Mouse (Mus musculus) layer of hippocampus, adult 18-20 months (tissue): ENCODE measurements around the gene Rnf220. TPM values are rescaled to one million over a fixed set of nuclear protein-coding genes. Genes with fewer than 3 reads are reported as not detected.

Experiments used
- DNase-seq, 2 experiments: peaks; one replicate each; pipeline ENCODE4 v3.0.0; 2022; ENCODE audit warnings: low spot score in 2 of 2
- total RNA-seq, 2 experiments: library from RNA; stranded (reverse); gene quantifications; 2 replicates each; pipeline ENCODE4 v1.2.3; 2021

Rnf220 gene
- total RNA-seq, 2 experiments from 2014 or later = 188 to 194 TPM

DNA sequence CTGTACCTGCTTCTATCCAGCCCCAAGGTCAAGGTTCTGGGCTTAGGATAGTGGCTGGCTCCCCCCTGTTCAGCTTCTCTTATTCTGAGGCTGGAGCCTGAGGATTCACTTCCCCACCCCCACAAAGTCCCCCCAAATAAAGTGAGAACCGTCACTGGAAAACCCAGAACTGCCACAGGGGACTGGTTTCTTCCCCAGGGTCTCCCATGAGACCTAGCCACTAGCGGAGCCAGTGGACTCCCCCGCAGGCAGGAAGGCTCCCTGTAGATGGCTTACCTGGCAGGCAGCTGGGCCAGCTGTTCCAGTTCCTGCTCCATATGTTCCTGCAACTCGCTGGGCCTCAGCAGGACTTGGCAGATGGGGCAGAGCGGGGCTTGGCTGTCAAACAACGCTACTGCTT, 189.6 kb downstream of the Rnf220 start:
- DNase-seq = no peak

DNA sequence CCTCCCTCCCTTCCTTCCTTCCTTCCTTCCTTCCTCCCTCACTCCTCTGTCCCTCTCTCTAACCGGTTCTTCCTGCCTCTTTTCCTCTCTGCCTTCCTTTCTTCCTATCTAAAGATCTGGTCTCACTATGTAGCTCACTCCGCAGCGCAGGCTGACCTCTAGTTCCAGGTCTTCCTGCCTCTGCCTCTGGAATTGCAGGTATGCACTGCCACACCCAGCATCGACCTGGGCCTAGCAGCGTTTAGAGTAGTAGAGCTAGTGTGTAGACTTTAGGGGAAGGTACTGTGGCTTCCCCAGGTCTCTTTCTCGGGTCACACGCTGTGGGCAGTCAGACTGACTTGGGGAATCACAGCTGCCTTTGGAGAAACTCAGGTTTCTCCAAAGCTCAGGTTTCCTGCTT, 191.4 kb downstream of the Rnf220 start:
- DNase-seq = no peak

DNA sequence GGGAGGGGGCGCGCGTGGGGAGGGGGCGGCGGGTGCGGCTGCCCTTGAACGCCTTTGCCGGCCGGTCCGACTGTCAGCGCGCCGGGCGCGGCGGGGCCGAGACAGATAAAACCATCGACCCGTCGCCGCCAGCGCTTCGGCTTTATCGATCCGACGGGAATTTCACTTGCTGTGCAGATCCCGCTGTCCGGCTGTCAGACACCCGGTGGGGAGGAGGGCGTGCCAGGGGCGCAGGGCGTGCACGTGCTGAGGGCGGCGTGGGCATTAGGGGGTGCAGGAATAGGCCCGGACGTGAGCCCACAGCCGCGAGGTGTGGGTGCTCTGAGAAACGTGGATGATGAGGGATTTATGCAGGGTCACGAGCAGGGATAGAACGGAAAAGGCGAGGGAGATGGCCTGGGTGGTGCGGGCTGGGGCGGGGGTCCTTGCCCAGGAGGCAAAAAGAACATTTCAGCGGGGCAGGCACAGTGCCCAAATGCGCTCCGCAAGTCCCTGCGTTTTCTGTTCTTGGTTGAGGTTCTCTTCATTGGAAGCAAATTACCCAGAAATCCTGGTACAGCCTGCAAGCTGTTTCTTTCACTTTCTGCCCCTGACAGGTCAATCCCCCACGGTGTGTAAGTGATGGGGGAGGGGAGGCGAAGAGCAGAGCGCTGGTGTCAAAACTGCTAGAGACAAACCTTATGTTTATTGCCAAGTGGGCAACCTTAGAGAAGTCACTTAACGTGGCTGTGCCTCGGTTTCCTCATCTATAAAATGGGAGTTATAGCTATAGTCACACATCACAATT, 192.4 kb downstream of the Rnf220 start:
- no peak for DNase-seq

DNA sequence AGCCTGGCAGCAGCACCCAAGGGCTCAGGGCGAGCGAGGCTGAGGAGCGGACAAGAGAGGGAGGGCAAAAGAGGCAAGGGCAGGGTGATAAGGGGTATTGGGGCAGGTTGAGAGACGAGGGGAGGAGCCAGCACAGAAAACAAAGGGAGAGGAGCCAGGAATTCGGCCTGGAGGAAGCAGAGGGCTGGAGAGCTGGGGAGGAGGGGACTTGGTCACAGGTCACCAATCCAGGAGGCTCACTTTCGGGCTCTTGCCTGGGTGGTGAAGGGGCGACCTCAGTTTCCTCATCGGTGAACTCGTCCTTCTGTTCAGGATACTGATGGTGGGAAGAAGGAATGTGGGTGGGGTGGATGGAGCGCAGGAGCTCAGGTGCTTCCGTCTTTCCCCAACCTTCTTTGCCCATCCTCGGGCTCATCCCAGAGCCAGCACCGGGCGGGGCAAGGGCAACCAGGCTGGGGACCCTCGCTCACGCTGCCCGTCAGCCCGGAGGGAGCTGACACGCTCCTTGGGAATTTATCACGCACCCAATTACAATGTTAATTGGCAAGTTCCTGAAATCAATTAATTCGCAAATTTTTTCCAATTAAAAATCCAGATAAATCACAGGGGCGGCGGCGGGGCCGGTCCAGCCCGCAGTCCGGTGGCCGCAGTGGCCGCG, 193.1 kb downstream of the Rnf220 start:
- DNase-seq = no peak

DNA sequence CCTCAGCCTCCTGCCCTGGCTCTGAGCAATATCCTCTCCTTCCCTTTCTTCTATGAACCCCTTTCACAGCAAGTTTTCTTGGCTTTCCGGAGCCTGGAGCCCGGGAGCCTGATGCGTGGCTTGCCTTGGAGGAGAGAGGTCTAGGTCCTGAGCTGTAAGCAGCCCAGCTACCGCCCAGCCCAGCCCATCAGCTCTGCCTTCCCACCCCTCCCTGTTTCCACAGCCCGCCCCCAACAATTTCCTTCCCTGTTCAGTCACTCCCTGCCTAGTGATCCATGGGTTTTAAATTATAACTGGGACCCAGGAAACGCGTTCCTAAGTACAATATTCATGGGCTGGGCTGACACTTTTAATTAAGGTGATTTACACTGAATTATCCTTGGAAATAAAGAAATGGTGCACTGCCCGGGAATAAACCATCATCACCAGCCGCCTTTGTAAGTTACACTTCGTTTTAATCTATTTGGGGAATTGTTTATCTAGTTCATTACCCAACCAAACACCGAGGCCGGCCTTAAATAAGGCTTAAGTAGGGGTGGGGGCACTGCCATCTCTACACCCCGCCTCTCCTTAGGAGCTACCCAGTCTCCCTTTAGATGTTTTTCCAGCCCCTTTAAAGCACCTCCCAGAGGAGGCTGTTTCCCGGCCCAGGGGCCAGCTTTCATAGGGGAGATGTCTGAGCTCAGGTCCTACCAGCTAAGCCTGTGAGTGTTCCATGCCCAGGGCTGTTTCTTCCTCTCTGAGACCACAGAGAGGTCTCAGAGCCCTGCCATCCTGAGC, 194.6 kb downstream of the Rnf220 start:
- DNase-seq = no peak

DNA sequence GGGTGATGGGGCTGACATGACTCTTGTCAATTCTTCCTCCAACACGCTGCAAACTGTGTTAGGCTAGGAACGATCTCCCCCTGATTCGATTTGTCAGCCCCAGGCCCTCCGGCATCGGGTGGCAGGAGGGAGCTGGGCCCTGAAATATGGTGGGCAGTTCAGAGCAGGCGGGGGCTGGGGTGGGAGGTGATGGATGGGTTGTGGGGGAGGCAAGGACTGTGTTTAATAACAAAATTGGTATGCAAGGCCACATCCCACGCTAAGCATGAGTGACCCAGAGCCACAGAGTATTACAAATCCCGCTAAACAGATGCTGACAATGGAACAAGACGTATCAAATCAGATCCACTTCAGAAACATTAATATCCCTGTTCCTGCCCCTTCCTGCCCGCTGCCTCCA, 196.9 kb downstream of the Rnf220 start:
- DNase-seq = no peak

DNA sequence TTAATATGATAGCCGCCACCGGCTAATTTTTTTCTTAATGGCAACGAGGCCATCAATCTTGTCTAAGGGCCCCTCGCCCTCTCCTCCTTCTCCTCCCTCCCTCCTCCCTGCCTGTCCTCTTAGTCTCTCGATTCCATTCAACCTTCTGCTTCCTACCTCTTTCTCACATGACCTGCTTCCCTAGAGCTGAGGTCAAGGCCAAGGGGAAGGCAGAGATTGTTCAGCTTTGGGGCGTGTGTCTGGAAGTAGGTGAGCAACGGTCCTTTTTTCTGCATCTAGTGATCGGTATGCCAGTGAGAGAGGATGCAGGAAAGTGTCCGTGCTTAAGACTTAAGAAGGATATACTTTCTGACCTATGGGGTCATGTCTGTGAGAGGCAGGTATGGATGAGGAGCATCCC, 199.0 kb downstream of the Rnf220 start:
- DNase-seq = no peak

DNA sequence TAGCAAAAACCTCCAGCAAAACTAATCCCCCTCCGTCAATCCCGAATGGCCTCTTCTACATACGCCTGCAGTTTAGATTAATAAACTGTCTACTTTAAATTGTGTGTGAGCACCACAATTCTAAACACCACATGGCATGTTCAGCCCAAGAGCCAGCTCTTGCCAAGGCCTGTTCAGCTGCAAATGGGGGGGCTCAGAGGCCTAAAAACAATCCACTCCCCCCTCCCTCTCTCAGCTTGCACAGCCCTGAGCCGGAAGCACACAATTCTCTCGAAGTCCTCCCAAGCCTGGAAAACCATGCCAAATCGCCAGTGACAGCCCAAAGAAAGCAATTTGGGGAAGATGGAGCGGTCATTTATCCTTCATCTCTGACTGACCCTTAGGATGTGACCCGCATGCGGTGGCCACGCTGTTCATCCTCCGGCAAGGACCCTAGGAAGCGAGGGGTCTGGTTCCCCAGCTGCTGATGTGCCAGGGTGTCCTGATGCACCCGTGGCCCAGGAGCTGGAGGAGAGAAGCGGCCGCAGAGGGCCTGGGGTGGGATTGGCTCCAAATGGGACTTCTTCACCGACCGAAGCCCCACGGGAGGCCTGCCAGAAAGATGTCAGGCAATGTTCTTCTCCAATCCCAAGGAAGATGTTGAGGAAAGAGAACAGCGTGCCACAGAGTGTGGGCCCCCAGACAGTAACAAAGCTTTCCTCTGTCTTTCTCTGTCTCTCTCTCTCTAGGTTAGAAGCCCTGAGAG, 199.8 kb downstream of the Rnf220 start:
- DNase-seq = no peak

DNA sequence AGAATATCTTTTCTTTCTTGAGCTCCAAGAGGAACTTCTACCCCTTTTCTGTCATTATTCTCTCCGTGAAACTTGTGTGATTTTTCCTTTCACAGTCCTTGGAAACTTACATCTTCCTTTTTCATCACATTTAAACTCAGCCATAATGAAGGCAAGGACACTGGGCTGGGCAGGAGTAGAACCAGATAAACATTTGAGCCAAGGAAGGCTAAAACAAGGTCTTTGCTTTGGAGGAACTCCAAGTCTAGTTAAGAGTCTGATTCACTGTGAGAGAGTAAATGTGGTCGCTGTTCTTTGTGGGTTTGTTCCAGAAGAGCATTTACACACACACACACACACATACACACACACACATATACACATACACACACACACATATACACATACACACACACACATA, 205.2 kb downstream of the Rnf220 start:
- no peak for DNase-seq

DNA sequence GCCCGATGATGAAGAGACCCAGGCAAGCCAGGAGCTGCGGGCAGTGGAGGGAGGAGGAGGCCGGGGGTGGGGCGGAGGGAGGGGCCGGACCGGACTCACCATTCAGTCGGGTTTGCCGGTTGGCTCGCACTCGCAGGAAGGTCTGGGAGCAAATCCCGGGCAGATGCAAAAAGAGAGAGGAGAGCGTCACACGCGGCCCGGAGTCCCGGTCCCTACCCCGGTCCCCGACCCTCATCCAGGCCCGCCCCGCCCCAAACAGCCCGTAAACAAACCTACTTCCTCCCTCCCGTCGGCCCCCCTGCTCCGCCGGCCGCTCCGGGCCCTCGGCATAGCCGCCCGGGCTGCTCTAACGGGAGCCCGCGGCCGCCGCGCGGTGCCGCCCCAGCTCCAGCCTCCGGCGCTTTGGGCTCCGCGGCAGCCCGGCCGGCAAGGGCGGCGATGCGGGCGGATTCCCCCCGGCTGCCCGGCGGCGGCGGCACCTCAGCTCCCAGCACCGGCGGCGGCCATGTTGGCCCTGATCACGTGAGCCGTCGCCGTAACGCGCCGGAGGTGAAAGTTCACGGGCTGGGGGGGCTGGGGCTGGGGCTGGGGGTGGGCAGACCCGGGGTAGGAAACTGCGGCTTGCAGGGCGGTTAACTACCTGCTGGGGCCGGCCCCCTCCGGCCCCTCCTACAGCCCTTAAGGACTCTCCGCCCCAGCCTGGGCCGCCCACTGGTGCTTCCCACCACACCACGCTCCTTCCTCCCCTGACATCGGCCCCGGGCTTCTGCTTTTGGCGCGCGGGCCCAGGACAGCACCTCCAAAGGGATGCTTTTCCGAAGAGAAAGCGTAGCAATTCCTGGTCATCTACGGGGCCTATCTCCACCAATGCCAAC, 207.7 kb downstream of the Rnf220 start:
- DNase-seq = peak; percentile 42 to 78

DNA sequence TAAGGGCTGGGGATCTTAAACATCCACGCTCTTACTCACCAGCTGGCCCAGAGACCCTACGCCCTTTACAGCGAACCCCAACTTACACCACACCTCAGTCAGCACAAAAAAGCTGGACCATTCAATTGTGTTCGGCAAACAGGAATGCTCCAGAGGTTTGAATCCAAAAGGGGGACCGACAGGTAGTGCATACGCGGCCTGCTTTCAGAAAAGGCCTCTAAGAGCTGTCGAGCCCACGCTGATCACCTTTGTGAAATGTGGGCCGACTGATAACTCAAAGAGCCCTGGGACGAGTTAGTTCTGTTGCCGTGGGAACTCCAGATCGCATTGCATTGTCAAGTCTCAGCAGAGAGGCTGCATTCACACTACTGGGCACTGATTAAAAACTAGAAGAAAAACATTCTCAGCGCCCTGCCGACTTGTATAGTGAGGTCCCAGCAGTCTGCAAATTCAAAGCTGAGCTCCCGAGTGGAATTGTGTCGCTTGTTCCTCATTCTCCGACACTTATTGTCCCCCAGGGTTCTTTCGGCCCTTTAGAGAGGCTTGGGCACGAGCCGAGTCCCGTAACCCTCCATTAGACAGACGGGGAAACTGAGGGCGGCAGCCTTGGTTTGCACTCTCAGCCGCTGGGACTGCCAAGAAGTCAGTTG, 208.4 kb downstream of the Rnf220 start:
- DNase-seq = no peak

DNA sequence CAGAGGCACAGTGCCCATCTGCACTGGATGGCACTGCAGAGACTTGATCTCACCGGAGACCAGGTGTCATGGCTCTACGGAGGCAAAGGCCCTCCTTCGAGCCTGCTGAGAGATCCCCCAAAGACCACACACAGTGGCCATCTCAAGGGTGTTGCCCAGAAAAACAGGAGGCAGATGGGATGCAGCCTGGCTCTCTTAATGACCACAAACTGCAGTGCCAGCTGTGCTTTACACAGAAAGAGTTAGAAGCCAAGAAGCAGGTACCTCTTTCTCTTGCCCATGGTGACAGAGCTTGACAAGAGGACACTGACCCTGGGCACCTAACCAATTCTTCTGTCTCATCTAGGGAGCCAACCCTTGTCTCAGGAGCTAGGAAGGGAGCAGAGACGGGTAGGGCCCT, 212.5 kb downstream of the Rnf220 start:
- DNase-seq = no peak

DNA sequence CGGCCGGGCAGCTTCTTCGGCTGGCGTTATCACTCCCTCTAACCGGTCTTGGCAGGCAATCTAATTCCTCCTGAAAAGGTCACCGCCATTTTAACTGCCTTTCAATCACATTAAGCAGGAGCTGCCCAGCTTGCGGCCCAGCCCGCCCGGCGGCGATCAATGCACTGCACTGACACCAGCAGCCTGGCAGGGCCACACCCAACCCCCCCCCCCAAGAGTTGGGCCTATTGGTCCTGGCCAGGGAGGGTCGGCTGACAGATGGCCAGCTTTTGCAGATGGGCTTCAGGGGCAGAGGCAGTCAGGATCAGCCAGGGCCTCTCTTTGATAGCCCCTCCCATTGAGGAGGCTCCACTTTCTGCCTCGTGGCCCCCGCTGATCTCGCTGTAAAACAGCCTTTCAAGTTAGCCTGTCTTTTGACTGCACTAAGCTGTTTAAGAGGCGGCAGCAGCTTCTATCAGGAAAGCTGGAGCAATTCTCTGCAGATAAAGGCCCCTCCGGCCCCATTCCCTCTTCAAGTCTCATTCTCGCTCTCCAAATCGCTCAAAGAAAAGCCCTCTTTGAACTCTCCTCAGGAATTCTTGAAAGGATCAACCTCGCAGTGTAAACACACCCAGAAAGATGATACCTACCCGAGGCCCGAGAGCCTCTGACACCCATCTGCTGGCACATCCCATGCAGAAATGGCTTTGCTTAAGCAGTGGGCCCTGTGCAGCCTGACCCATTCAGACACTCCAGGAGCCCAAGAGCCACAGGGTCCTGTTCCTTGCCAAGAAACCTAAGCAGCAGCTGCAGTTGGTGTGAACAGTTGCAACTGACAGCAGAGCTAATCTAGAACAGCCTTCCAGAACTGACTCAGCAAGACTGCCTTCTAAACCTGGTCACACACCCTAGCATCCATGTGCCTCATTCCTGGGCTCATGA, 213.3 kb downstream of the Rnf220 start:
- DNase-seq = no peak

DNA sequence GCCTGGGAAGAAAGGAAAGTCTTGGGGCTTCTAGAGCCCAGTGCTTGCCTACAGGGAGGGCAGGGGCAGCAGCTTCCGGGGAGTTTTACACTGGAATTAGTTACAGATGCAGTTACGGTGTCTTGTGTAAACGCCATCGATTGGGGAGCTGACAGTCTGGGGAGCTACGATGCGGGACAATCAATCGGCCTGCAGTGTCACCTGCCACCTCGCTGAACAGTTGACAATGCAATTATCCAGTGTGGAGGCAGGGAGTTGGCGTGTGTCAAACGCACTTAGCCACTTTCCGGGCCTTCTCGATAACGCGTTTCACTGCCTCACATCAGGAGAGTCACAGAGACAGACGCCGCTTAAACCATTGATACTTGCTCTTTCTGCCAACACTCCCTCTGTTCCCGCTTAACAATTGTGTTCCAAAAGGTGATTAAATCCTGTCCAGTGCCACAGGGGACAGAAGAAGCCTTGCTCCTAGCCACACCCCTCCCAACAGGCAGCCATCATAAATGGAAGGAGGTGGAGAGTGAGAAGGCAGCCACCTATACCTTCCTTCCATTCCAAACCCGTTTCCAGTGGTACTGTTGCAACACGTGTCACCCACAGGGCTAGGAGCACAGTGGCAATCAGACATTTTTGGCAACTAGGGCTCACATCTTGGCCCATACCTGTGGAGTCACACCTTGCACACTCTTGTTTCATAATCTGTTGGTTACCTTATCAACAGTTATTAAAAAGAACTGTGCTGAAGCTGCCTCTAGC, 215.6 kb downstream of the Rnf220 start:
- DNase-seq = no peak

DNA sequence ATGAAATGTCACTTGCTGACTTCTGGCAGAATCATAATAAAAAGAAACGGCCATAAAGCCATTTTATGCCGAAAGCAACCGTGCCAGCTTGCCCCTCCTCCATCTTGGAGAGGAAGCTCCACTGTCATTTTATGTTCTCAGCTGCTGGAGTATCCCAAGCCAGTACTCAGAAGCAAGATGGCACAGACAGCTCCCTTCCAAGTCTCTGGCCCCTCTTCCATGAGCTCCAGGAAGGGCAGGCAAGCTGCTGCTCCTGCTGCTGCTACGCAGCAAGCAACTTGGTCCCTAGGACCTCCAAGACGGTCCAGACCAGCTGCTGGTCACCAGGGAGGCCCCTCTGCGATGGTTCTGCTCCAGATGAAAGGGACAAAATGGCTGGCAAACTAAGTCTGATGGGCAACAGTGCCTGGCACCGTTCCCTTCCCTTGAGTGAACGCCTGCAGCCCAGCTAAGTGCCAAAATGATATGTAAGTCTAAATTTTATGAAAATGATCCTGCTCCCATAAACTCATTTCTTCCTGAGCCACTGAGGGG, 216.4 kb downstream of the Rnf220 start:
- no peak for DNase-seq

DNA sequence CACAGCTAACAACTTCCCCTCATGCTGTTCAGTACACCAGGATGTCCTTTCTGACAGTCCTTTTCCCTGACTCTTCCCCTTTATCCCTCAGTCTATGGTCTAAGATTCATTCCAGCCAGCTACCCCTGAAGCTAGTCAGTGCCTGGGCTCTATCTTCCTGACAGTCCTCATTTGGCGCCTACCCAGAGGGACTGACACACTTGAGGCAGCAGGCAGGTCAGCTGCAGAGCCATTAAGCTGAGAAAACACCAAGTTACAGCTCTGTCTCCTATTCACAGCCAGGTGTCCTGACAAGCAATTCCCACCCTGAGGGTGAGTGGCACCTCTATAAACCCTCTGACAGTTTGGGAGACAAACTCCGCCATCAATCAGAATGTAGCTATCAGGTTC, 217.6 kb downstream of the Rnf220 start:
- DNase-seq = no peak

DNA sequence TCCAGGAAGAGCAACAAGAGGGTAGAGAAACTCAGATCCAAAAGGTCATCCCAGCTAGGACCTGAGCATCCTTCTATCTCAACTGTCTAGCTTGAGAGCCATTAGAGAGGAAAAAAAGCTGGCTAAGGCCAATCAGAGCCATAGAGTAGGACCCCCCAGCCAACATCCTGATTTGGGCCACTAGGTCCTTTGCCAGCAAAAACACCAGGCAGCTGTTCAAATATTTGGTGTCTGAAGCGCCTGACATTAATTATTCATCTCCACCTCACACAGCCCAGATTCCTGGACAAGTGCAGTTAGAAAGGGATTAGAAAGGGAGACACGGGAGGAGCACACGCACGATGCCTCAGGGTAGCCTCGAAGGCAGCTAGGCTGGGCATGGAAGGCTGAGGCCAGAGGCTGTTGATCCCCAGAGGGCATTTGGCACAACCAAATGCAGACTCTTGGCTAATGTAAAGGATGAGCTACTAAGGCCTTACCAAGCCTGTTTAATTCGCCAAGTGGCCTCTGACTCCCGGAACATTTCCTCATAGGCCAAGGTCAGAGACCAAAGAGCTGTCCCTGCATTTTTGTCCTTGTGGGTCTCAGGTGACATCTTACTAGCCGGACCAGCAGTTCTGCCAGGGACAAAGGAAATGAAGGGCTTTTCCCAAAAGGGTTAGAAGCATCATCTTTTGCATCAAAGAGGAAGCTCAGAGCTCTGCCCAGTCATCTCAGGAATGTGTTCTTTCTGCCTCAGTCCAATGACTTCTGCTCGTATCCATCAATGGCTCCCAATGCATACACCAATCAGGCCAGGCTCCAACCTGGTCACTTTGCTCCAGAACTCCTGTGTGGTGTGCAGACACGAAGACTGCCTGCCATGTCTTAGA, 218.2 kb downstream of the Rnf220 start:
- DNase-seq = no peak
